ENCODE assay signal across 9 mouse cellular contexts in genomic region chr17:23850853-23851749, GRCm38 (mm10). TPM values are rescaled to one million over a fixed set of nuclear protein-coding genes. Genes with fewer than 3 reads are reported as not detected.
DNase-seq lines count a peak whose midpoint lies in the region; ATAC-seq and TF ChIP-seq lines count a peak whose summit lies in the region.
"Had no signal": no experiment of that assay in that cellular context is flagged by ENCODE, and none has a peak within 500 bp of the region (broad histone marks: within the 10 kb centered on the region; RNA-seq: fewer than 3 reads in every experiment).

No protein-coding gene starts in this region.

- peak; percentile 83 for TF ChIP-seq CTCF in liver, embryonic 14.5 days (IDR thresholded peaks at IDR 0.05; ENCODE audit: low read depth)

- ATAC-seq in forebrain, embryonic 11.5 days (replicated peaks; ENCODE audit: low FRiP score) = 0 out of 2 replicates have a peak, but pooled peaks have one; percentile 33
- ATAC-seq in intestine, embryonic 16.5 days = peak; percentile 92
- ATAC-seq in liver, embryonic 14.5 days (ENCODE audit: insufficient read depth) = no peak

- H3K4me1 ChIP-seq in forebrain, embryonic 11.5 days (replicated peaks; ENCODE audit: control insufficient read depth, insufficient read depth, low read length) = no peaks in the 10 kb centered on the region
- 0 out of 2 replicates have a peak, but pooled peaks cover 2% of the 10 kb centered on the region for H3K4me1 ChIP-seq in intestine, embryonic 16.5 days (ENCODE audit: control insufficient read depth, insufficient read depth, low read length)
- H3K4me1 ChIP-seq in liver, embryonic 14.5 days (replicated peaks; ENCODE audit: control insufficient read depth in 2 of 2, insufficient read depth in 2 of 2, low read length in 1 of 2) = no peaks in the 10 kb centered on the region

- H3K9me3 ChIP-seq in forebrain, embryonic 11.5 days (ENCODE audit: control insufficient read depth, low read length) = no peaks in the 10 kb centered on the region
- H3K9me3 ChIP-seq in intestine, embryonic 16.5 days (ENCODE audit: control insufficient read depth, low read length) = no peaks in the 10 kb centered on the region
- no peaks in the 10 kb centered on the region for H3K9me3 ChIP-seq in liver, embryonic 14.5 days (ENCODE audit: control insufficient read depth, low read length)

- no peak overlapping the region for H3K4me2 ChIP-seq in forebrain, embryonic 11.5 days (ENCODE audit: low read depth, low read length, severe bottlenecking)
- H3K4me2 ChIP-seq in intestine, embryonic 16.5 days (ENCODE audit: low read depth, low read length) = no peak overlapping the region
- H3K4me2 ChIP-seq in liver, embryonic 14.5 days (ENCODE audit: low read depth) = no peak overlapping the region

- no peak overlapping the region for H3K9ac ChIP-seq in forebrain, embryonic 11.5 days (ENCODE audit: low read length)
- H3K9ac ChIP-seq in intestine, embryonic 16.5 days (ENCODE audit: low read depth, low read length) = 0 out of 2 replicates have a peak overlapping the region, but pooled peaks have one; percentile 28
- H3K9ac ChIP-seq in liver, embryonic 14.5 days (replicated peaks) = no peak overlapping the region

- DNase-seq in 3134 (ENCODE audit: extremely low read depth, insufficient read length, low spot score) = peak; percentile 55
- DNase-seq in B cell, adult 2 months = peak; percentile 76 to 78
- peak; percentile 76 for DNase-seq in brain, adult 2 months (ENCODE audit: low read depth, low spot score)
- peak; percentile 86 for DNase-seq in forebrain, embryonic 11.5 days (ENCODE audit: low spot score)
- DNase-seq in liver, embryonic 14.5 days (ENCODE audit: low read depth in 3 of 3, low spot score in 3 of 3) = no peak
- DNase-seq in retina, embryonic 14.5 days (ENCODE audit: low spot score) = peak; percentile 80

- no peak for TF ChIP-seq EP300 in liver, embryonic 14.5 days (IDR thresholded peaks at IDR 0.05; ENCODE audit: low read depth)

- WGBS in forebrain, embryonic 11.5 days = 63% methylated on average over 18 of the region's 19 CpGs
- 51% methylated on average over 18 of the region's 19 CpGs for WGBS in intestine, embryonic 16.5 days
- 48% methylated on average over 18 of the region's 19 CpGs for WGBS in liver, embryonic 14.5 days (ENCODE audit: insufficient replicate concordance)

- H3K27ac ChIP-seq in forebrain, embryonic 11.5 days (ENCODE audit: low read depth, low read length) = no peak overlapping the region
- H3K27ac ChIP-seq in intestine, embryonic 16.5 days (ENCODE audit: low read length) = peak overlapping the region; percentile 76
- H3K27ac ChIP-seq in liver, embryonic 14.5 days = no peak overlapping the region

- no peak overlapping the region for H3K4me3 ChIP-seq in forebrain, embryonic 11.5 days (ENCODE audit: low read depth, low read length)
- H3K4me3 ChIP-seq in intestine, embryonic 16.5 days (ENCODE audit: low read length) = no peak overlapping the region
- no peak overlapping the region for H3K4me3 ChIP-seq in liver, embryonic 14.5 days (ENCODE audit: insufficient read depth in 1 of 2, low read depth in 2 of 2, low read length in 2 of 2)

- no peaks in the 10 kb centered on the region for H3K27me3 ChIP-seq in forebrain, embryonic 11.5 days (ENCODE audit: control insufficient read depth, insufficient read depth, low read length)
- no peaks in the 10 kb centered on the region for H3K27me3 ChIP-seq in intestine, embryonic 16.5 days (replicated peaks; ENCODE audit: control insufficient read depth, insufficient read depth, low read length)
- no peaks in the 10 kb centered on the region for H3K27me3 ChIP-seq in liver, embryonic 14.5 days (ENCODE audit: control insufficient read depth, insufficient read depth, low read length)

- no peaks in the 10 kb centered on the region for H3K36me3 ChIP-seq in forebrain, embryonic 11.5 days (ENCODE audit: control insufficient read depth, insufficient read depth, low read length)
- no peaks in the 10 kb centered on the region for H3K36me3 ChIP-seq in intestine, embryonic 16.5 days (ENCODE audit: control insufficient read depth, insufficient read depth, low read length)
- H3K36me3 ChIP-seq in liver, embryonic 14.5 days (replicated peaks; ENCODE audit: control insufficient read depth, insufficient read depth, low read depth) = no peaks in the 10 kb centered on the region

RNA-seq across cellular contexts. Expression of gene Prss41, which starts 7.1 kb away (rescaled TPM):
- 2.1 and 2.6 TPM in 2 replicates for polyA plus RNA-seq in forebrain, embryonic 11.5 days (2014; fragmentation: Nextera tagmentation; extraction: Ambion mirVana)
- 2.7 and 3.4 TPM in 2 replicates for polyA plus RNA-seq in intestine, embryonic 16.5 days (2015; fragmentation: Nextera tagmentation; extraction: Ambion mirVana)
- 0.09 and 0.18 TPM in 2 replicates for polyA plus RNA-seq in liver, embryonic 14.5 days (2012; rRNA removed)
- 0.06 TPM in 1 of 2 replicates, not detected in the other for polyA plus RNA-seq in liver, embryonic 14.5 days (2014; fragmentation: Nextera tagmentation; extraction: Ambion mirVana)

RNA-seq across cellular contexts. Expression of gene Prss32, which starts 7.4 kb away (rescaled TPM):
- polyA plus RNA-seq in forebrain, embryonic 11.5 days (2014; fragmentation: Nextera tagmentation; extraction: Ambion mirVana) = not detected in 2 replicates
- 11.8 and 14.5 TPM in 2 replicates for polyA plus RNA-seq in intestine, embryonic 16.5 days (2015; fragmentation: Nextera tagmentation; extraction: Ambion mirVana)
- 0.06 TPM in 1 of 2 replicates, not detected in the other for polyA plus RNA-seq in liver, embryonic 14.5 days (2012; rRNA removed)
- polyA plus RNA-seq in liver, embryonic 14.5 days (2014; fragmentation: Nextera tagmentation; extraction: Ambion mirVana) = not detected in 2 replicates

RNA-seq across cellular contexts. Expression of gene Prss33, which starts 15.2 kb away (rescaled TPM):
- not detected in 2 replicates for polyA plus RNA-seq in forebrain, embryonic 11.5 days (2014; fragmentation: Nextera tagmentation; extraction: Ambion mirVana)
- 0.17 TPM in 1 of 2 replicates, not detected in the other for polyA plus RNA-seq in intestine, embryonic 16.5 days (2015; fragmentation: Nextera tagmentation; extraction: Ambion mirVana)
- 0.04 TPM in 1 of 2 replicates, not detected in the other for polyA plus RNA-seq in liver, embryonic 14.5 days (2012; rRNA removed)
- not detected in 2 replicates for polyA plus RNA-seq in liver, embryonic 14.5 days (2014; fragmentation: Nextera tagmentation; extraction: Ambion mirVana)
- polyA plus RNA-seq: heart, embryonic 16.5 days; stomach, embryonic 14.5 days had no signal

RNA-seq across cellular contexts. Expression of gene Prss21, which starts 16.8 kb away (rescaled TPM):
- polyA plus RNA-seq in forebrain, embryonic 11.5 days (2014; fragmentation: Nextera tagmentation; extraction: Ambion mirVana) = not detected in 2 replicates
- not detected in 2 replicates for polyA plus RNA-seq in intestine, embryonic 16.5 days (2015; fragmentation: Nextera tagmentation; extraction: Ambion mirVana)
- polyA plus RNA-seq in liver, embryonic 14.5 days (2012; rRNA removed) = not detected in 2 replicates
- not detected in 2 replicates for polyA plus RNA-seq in liver, embryonic 14.5 days (2014; fragmentation: Nextera tagmentation; extraction: Ambion mirVana)
- polyA plus RNA-seq: heart, embryonic 16.5 days; stomach, embryonic 14.5 days had no signal

RNA-seq across cellular contexts. Expression of gene Elob, which starts 22.2 kb away (rescaled TPM):
- polyA plus RNA-seq in forebrain, embryonic 11.5 days (2014; fragmentation: Nextera tagmentation; extraction: Ambion mirVana) = 1,038 and 1,041 TPM in 2 replicates
- polyA plus RNA-seq in intestine, embryonic 16.5 days (2015; fragmentation: Nextera tagmentation; extraction: Ambion mirVana) = 836 and 930 TPM in 2 replicates
- polyA plus RNA-seq in liver, embryonic 14.5 days (2012; rRNA removed) = 277 and 284 TPM in 2 replicates
- 519 and 544 TPM in 2 replicates for polyA plus RNA-seq in liver, embryonic 14.5 days (2014; fragmentation: Nextera tagmentation; extraction: Ambion mirVana)

Comparison
In these comparisons a context has a peak if more than half of its experiments do, and no peak if none do; other contexts are left out.
1. DNase-seq: peak in 3134 (single experiment), B cell, adult 2 months (2 of 2), brain, adult 2 months (single experiment), forebrain, embryonic 11.5 days (single experiment) and retina, embryonic 14.5 days (single experiment); none in liver, embryonic 14.5 days (0 of 3).
2. RNA of gene Prss32, which starts 7.4 kb away (polyA plus RNA-seq): 11.8 to 14.5 TPM in intestine, embryonic 16.5 days; not detected in forebrain, embryonic 11.5 days and 0.06 TPM in liver, embryonic 14.5 days; every median in the first group is over 10 times any median in the second.